Mouse (Mus musculus) adrenal gland, adult 8-10 months (tissue): ENCODE results near the gene Otop2. TPM values are rescaled to one million over a fixed set of nuclear protein-coding genes. Genes with fewer than 3 reads are reported as not detected.
A peak's percentile ranks its signal among the peaks of the same experiment; 100 is the strongest.

ENCODE experiments used
- DNase-seq: peaks from one replicate; pipeline ENCODE4 v3.0.0; 2022
- total RNA-seq, 4 experiments: library from RNA; stranded (reverse); gene quantifications; 2 replicates each; pipeline ENCODE4 v1.2.4; 2022

The Otop2 gene
- total RNA-seq, result not detected

- no peak for DNase-seq
Measured at GRCm38 (mm10) chr11:115306863-115307262, at the start of gene Otop2. Gene Otop2 (plus strand): TSS chr11:115307163.

DNA sequence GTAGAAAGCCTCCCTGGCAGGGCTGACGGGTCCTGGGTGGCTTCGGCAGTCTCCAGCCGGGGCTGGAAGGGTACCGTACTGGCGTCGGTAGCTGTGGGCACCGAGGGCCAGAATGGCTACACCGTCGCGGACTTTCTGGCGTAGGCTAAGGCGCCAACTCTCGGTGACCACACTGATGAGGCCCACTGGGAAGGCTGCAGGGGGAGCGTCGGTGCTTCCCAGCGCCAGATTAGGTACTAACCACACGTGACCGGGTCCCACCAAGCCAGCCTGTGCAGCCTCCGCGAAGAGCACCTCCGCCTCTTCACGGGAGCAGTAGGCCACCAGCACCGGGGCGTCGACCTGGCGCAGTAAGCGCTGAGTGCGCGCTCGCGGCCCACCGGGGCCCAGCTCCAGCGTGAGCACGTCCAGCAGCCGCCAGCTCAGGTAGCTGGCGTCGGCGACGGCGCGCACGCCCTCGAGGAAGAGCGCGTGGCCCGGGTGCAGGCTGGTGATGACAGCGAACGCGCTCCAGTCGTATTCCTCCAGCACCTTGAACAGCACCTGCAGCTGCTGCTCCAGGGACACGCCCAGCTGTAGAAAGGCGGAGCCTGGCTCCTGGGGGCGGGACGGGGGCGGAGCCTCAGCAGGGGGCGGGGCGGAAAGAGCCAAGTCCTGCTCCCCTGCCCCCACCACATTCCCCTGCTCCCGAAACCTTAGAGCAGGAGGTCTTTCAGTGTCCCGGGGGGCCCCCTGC lies 49.0 kb upstream of the Otop2 start:
- no peak for DNase-seq

DNA sequence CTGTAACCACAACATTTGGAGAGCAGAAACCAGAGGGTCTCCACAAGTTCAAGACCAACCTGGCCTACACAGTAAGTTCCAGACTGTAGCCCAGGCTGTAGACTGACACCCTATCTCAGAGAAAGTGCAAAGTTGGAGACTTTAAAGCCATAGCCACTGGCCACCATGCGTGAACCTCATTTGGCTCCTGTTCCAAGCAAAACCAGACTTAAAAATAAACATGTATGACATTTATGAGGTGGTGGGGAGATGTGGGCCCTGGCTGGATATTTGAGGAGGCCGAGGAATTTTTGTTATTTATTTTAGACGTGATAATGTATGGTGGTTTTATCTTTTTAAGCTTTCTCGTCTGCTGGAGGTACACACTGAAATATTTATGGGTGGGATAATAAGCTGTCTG lies 47.8 kb upstream of the Otop2 start:
- no peak for DNase-seq

DNA sequence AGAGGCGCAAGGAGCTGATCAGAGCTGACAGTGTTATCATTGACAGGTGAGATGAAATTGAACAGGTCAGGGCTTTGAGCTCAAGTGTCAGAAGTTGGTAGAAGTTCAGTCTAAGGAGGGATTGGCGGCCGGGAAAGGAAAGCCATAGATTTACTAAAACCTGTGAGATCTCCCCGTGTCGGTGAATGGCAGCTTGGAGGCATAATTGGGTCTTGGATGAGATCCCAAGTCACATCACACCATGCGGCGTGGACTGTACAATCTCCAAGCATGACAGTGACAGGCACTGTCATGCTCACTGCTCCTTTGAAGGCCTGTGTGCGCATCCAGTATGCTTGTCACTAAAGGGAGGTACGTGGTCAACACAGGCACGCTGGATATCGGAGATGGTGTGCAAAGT lies 44.0 kb upstream of the Otop2 start:
- DNase-seq, result no peak

DNA sequence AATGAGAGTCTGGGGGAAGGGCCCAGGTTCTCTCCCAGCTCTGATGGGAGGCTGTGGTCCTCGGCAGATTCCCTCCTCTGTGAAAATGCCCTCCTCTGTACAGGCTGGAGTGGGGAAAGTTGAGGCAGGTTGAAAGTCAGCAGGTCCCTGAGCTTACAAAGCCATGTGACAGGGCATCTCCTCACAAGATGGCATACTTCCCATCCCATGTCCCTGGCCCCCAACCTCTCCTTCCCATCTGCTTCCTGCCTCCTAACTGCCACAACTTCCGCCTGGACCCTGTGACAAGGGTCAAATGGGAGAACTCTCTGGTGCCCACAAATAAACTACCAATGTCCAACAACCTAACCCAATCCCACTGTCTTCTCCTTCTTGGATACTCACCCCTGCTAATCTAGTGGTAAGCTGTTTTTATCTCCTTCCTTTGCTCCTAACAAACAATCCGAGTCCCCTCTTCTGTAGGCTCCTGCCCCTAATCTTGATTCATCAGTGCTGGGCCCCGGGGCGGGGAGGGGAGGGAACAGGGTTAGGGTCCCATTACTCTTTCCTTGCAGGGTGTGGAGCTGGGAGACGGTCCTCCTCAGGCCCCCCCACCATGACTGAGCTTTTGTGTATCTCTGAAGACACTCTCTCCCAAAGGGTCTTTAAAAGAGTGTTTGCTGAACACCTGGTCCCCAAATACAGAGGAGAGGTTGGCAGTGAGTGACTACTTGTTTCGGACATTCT lies 42.7 kb upstream of the Otop2 start:
- no peak for DNase-seq

DNA sequence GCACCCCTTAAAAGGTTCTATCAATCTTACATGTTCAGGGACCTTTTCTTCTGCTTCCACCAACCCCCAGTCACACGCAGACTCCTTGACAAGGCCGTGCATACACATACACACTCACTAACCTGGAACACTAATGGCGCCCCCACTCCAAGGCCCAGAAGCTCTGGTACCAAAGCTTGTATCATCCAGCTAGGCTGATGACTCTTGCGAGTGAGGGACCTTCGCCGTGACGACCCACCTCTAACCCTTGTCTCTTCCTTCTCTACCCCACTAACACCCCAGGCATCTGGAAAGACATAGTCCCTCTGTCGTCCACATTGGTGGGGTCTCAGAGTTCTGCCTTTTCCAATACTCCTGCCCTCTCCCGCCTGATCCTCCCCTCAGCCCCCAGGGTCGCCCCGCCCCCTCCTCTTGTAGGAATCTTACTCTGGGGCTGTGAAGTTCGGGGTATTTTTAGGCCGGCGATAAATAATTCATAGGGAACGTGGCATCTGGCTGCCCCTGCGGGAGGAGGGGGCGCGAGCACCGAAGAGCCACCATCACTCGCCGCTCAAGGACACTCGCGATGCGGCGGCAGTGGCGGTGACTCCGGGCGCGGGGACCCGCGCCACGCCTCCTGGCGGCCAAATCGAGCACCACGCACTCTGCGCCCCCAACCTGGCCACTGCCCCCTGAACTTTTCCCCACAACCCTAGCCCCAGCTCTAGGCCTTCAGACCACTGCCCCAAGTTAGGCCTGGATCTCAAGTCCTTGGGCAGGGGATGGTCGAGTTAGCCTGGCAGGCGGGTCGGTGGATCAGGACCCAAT lies 41.9 kb upstream of the Otop2 start:
- no peak for DNase-seq

- DNase-seq, result no peak
Measured at GRCm38 (mm10) chr11:115265771-115266399, 41.1 kb upstream of the Otop2 start.

DNA sequence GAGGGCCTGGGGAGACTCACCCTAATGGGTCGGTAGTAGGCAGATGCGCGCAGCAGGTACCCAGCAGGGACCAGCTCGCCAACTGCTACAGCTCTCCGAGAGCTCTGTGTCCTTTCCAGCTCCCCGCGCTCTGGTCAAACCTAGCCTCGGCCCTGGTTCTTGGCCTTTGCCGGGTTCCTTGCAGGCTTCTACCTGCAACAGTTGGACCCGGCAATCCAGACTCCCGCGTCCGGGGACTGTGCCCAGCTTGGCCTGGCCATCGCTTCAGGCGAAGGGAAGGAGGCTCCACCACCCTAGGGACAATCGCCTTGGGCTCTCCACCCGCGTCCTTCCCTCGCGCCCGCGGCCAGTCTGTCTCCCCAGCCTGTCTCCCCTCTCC lies 40.6 kb upstream of the Otop2 start:
- DNase-seq, result no peak

DNA sequence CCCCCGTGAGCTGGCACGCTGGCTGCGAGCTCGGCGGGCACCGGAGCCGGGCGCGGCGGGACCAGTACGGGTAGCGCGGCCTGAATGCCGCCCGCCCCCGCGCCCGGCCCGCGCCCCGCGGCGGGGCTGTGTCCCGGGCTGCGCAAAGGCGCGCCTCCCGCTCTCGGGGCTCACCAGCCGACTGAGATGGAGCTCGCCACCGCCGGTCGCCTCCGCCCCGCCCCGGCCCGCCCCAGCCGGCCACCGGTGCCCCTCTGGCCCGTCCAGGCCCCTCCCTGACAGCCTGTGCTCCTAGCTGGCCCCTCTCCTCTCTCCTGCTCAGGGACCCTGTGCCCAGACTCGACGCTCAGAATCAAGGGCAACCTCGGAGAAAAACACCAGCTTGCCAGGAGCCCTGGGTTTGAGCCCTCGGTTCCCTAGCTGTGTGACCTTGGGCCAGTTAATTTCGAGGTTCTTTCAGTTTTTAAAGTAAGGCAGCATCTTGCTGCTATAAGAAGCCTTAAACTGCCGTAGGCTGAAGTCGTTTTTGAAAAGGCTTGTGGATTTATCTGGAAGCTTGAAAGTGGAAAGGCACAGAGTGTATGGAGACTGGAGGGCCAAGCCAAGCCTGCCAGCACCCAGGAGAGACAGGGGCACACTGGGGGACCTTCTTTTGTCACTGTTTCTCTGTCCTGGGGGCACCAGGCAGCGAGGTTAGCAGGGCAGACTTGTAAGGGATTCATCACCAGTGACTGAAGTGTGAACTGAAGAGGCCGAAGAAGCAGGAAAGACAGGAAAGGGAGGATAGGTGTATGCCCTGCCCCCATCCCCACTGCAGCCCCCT lies 39.7 kb upstream of the Otop2 start, which contains the start of gene Grin2c:
Grin2c (minus strand) TSS at position 183 of the 823 bp plus-strand sequence.
- DNase-seq, result no peak

- DNase-seq, result no peak
Measured at GRCm38 (mm10) chr11:115267958-115268357, 39.0 kb upstream of the Otop2 start.

DNA sequence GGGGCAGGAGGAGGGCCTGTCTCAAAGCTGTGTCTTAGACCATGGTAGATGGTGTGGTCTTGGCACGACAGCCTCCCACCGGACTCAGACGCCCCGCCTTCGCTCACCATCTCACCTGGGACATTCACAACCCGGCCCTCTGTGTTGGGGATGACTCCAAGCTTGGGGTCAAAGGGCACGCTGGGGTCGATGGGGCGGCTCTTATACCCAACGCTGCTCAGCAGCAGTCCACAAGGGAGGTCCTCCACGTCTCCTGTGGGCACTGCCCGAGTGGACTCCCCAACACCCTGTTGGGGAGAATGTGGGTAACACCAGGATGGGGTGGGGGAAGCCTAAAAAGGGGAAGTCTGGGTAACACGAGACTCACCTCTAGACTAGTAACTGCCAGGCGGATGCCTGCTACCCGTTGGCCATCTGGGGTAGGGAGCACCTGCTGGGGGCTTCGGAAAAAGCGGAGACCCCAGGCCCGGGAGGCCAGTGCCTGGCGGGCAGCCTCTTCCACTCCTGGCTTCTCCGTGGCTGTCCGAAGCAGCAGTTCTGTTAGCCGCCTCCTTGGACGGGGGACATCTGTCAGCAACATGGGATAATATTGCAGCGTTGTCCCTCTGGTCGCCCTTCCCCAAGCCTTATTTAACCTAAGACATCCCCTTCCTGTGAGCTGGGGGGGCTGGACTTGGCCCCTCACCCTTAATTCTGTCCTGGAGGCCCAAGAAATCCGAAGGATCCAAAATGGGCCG lies 37.5 kb upstream of the Otop2 start:
- DNase-seq, result no peak

GRCm38 (mm10) chr11:115270148-115270861 lies 36.7 kb upstream of the Otop2 start:
- no peak for DNase-seq

GRCm38 (mm10) chr11:115271052-115271451 lies 35.9 kb upstream of the Otop2 start:
- no peak for DNase-seq

GRCm38 (mm10) chr11:115271481-115271880 lies 35.5 kb upstream of the Otop2 start:
- DNase-seq, result no peak

- peak; percentile 83 for DNase-seq
Measured at GRCm38 (mm10) chr11:115272894-115273498, 34.0 kb upstream of the Otop2 start.

DNA sequence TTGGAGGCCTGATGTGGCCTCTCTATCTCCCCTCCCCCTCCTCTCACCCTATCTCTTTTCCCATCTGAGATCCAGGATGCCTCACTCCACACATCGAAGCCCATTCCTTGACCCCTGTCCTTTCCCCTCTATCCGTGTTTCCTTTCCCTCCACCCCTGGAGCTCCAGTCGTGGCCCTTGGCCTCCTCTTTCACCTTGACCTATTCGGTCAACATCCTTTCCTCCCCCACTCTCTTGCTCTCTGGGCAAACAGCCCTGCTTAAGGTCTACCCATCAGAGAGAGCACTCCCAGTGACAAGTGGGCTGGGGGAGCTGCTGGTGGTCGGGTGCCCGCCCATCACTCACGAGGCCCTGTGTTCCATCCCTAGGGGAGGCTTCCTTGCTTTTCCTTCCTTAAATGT lies 33.2 kb upstream of the Otop2 start:
- DNase-seq, result no peak

GRCm38 (mm10) chr11:115274178-115274577 lies 32.8 kb upstream of the Otop2 start:
- DNase-seq, result no peak

GRCm38 (mm10) chr11:115274771-115275170 lies 32.2 kb upstream of the Otop2 start:
- DNase-seq, result no peak

DNA sequence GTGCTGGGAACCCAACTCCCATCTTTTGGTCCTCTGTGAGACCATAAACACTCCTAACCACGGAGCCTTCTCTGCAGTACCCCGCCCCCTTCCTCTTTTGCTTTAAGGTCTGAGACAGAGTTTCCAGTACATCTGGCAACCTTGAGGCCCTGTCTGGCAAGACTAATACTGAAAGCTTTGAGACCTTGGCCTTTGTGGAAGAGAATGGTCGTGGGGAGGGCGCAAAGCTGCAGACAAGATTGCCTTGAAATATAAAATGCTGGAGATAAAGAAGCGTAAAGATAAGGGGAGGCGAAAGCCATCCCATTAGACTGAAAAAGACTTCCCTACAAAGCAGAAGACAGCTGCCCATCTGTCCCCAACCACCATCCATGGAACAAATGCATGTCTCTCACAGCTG lies 31.5 kb upstream of the Otop2 start:
- DNase-seq, result no peak

GRCm38 (mm10) chr11:115275954-115276353 lies 31.0 kb upstream of the Otop2 start:
- DNase-seq, result no peak
